Mouse (Mus musculus) intestine, embryonic 16.5 days (tissue): ENCODE results near the gene Mcu. TPM values are rescaled to one million over a fixed set of nuclear protein-coding genes. Genes with fewer than 3 reads are reported as not detected.

ENCODE experiments used
- ATAC-seq: fragments of 200-750 bp; cut with Nextera tagmentation; 2 replicates; pipeline ENCODE4 v1.8.0; 2017; ENCODE audit warnings: moderate TSS enrichment, moderate library complexity
- H3K27ac ChIP-seq: fragments of 300-500 bp; sonication (generic); 2 replicates; pipeline ENCODE4 v1.5.1; 2014; ENCODE audit warnings: mild to moderate bottlenecking, low read length
- H3K27me3 ChIP-seq: fragments of 300-500 bp; sonication (generic); replicated peaks from 2 replicates; pipeline ENCODE4 v1.6.1; 2014; ENCODE audit warnings: low read length, control low read depth, mixed read lengths; ENCODE audit not compliant: control insufficient read depth, insufficient read depth
- H3K36me3 ChIP-seq: fragments of 300-500 bp; sonication (generic); 2 replicates; pipeline ENCODE4 v1.6.1; 2014; ENCODE audit warnings: low read length, control low read depth; ENCODE audit not compliant: control insufficient read depth, insufficient read depth
- H3K4me1 ChIP-seq: fragments of 300-500 bp; sonication (generic); 2 replicates; pipeline ENCODE4 v1.6.1; 2014; ENCODE audit warnings: low read length, control low read depth, mixed read lengths; ENCODE audit not compliant: control insufficient read depth, insufficient read depth
- H3K4me2 ChIP-seq: fragments of 300-500 bp; sonication (generic); 2 replicates; pipeline ENCODE4 v1.6.1; 2014; ENCODE audit warnings: low read depth, low read length, control low read depth
- H3K4me3 ChIP-seq: fragments of 300-500 bp; sonication (generic); 2 replicates; pipeline ENCODE4 v1.5.1; 2014; ENCODE audit warnings: mild to moderate bottlenecking, low read length
- H3K9ac ChIP-seq: fragments of 300-500 bp; sonication (generic); 2 replicates; pipeline ENCODE4 v1.6.1; 2014; ENCODE audit warnings: low read depth, low read length
- H3K9me3 ChIP-seq: fragments of 300-500 bp; sonication (generic); 2 replicates; pipeline ENCODE4 v1.6.1; 2016; ENCODE audit warnings: low read length, control low read depth; ENCODE audit not compliant: control insufficient read depth
- WGBS: fragments of 180-500 bp; shearing (Covaris S2); extraction: QIAGEN DNeasy Blood & Tissue Kit; methylation state at CpG from one replicate; pipeline ENCODE4 v1.1.7; 2014; 5-methylcytosine and 5-hydroxymethylcytosine counted together
- polyA plus RNA-seq: library from polyadenylated mRNA; unstranded; fragments of >200 nt; fragmentation: Nextera tagmentation; extraction: Ambion mirVana; gene quantifications from 2 replicates; pipeline ENCODE4 v1.2.1, GENCODE M21; 2015

Mcu gene
- polyA plus RNA-seq, 1 experiment from 2014 or later = 75.3 TPM

DNA sequence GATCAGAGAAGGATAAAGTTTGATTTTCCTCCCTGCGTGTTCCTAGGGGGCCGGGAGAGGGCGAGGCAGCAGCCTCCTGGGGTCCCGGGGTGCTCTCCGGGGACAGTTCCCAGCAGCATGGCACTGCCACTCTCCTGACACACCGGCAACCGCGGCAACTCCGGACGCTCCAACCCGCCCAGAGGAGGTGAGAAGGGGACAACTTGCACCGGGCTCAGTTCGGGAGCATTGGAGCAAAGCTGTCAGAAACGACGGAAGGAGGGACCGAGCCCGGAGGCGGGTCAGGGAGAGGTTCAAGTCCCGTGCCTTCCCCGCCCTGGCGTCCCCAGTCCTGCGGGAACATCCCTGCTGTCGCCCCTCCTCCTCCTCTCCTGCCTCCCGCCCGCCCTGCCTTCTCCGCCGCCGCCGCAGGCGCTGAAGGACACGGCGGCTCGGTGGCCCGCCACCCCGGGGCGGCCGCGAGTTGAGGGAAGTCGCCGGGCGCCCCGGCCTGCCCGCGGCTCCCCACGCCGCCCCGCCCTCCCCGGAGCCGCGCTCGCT lies 441 bp downstream of the Mcu start, which contains the start of gene Gm10322:
Gm10322 (plus strand) TSS at position 83 of the 540 bp plus-strand sequence.
- Histone ChIP-seq H3K27me3 (no peaks in the 10 kb centered on the region), H3K4me2 (peak within 1 kb of the TSS; percentile 82), H3K9me3 (no peaks in the 10 kb centered on the region), H3K4me1 (peaks cover 19% of the 10 kb centered on the region; the same call in 1 of the 2 replicates), H3K27ac (peak within 1 kb of the TSS; percentile 91), H3K36me3 (no peaks in the 10 kb centered on the region), H3K9ac (peak within 1 kb of the TSS; percentile 95), H3K4me3 (peak within 1 kb of the TSS; percentile 92)
- peak; percentile 83 for ATAC-seq
- 0% methylated on average over 49 of the region's 51 CpGs for WGBS

DNA sequence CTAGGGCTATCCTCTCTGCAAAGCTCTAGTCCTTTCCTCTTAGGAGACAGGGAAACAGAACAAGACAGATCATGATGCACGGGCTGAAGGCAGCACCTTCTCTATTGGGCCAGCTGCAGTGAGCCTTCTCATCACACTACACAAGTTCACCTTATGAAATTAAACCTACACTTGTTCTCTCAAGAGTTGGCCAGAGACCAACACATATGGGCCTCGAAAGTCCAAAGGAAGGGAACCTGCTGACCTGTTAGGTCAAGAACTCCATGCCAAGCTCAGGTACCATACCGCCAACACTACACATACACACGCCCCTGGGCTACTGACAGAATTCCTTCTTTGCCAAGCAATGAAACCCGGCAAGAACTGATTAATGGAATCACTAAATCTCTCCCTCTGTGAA lies 1.1 kb downstream of the Mcu start:
- no peaks in the 10 kb centered on the region for H3K9me3 ChIP-seq
- H3K27me3 ChIP-seq = no peaks in the 10 kb centered on the region
- WGBS = 27% methylated on average over 5 of the region's 5 CpGs
- peak overlapping the region; percentile 92 for H3K4me3 ChIP-seq
- H3K4me1 ChIP-seq = peaks cover 19% of the 10 kb centered on the region; the same call in 1 of the 2 replicates
- H3K9ac ChIP-seq = peak overlapping the region; percentile 95
- H3K36me3 ChIP-seq = no peaks in the 10 kb centered on the region
- peak overlapping the region; percentile 82 for H3K4me2 ChIP-seq
- H3K27ac ChIP-seq = peak overlapping the region; percentile 91; the same call in 1 of the 2 replicates
- ATAC-seq = no peak

DNA sequence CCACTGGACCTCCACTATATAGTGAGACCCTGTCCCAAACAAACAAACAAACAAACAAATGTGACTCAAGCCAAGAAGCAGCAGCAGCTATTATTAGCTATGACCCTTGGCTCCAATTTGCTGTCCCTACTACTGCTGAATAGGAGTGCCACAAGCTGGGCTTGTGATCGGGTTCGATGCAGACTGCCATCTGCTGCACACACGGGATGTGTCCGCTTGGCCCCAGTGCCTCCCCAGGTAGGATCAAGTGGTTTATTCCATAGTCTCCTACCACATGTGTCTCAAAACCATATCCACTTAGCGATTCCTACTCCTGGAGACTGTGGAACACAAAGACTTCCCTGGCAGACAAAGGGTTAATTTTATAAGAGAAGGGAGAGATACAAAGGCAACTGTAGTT lies 2.4 kb downstream of the Mcu start:
- no peaks in the 10 kb centered on the region for H3K9me3 ChIP-seq
- H3K4me3 ChIP-seq = no peak overlapping the region
- WGBS = 77% methylated on average over 5 of the region's 5 CpGs
- H3K27me3 ChIP-seq = no peaks in the 10 kb centered on the region
- ATAC-seq = no peak
- H3K9ac ChIP-seq = no peak overlapping the region
- peak overlapping the region; percentile 4; the same call in 1 of the 2 replicates for H3K4me2 ChIP-seq
- no peaks in the 10 kb centered on the region for H3K36me3 ChIP-seq
- peaks cover 19% of the 10 kb centered on the region; the same call in 1 of the 2 replicates for H3K4me1 ChIP-seq
- no peak overlapping the region for H3K27ac ChIP-seq

DNA sequence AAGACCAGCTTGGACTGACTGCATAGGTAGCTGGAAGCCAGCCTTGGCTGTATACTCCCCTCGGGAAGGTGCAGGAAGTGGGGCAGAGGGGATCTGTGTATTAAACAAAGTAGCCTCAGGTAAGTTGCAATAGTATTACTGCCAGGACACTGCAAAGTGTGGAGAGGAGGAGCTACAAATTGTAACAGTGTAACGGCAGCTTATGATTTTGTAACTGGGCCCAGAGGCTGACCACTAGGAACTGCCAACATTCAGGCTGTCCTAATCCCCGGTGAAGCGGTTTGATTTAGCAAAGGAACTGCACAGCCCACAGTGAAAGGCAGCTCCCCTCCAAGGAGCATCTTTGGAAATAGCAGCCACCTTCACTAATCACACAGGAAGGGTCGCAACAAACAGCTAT lies 3.2 kb downstream of the Mcu start:
- Histone ChIP-seq H3K9ac (no peak overlapping the region), H3K4me1 (peaks cover 19% of the 10 kb centered on the region; the same call in 1 of the 2 replicates), H3K27ac (no peak overlapping the region), H3K27me3 (no peaks in the 10 kb centered on the region), H3K4me3 (no peak overlapping the region), H3K9me3 (no peaks in the 10 kb centered on the region), H3K4me2 (no peak overlapping the region), H3K36me3 (no peaks in the 10 kb centered on the region)
- 67% methylated on average over 5 of the region's 5 CpGs for WGBS
- no peak for ATAC-seq

DNA sequence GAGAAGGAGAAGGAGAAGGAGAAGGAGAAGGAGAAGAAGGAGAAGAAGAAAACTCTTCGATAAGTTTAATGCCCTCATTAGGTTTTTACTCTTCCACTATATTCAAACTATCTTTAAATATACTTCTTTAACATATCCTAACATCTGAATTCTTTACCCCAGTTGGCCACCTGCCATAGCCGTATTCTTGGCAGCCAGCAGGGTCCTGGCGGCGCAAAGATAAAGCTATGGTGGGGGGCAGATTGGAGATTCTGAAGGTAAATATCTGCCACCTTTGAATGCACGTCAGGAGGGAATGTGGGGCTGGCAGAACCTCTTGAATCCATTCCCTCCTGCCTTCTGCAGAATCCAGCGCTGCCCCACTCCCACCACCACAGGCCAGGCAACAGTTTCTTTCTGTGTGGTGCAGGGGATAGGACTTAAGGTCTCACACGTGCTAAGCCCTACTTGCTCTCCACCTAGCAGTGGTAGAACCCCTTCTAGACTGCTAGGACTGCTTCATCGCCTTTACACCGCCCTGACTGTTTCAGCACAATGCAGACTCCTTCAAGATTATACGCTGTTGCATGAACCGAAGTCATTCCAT lies 11.5 kb downstream of the Mcu start:
- Histone ChIP-seq H3K27me3 (no peaks in the 10 kb centered on the region), H3K4me3 (no peak overlapping the region), H3K9me3 (no peaks in the 10 kb centered on the region), H3K36me3 (no peaks in the 10 kb centered on the region), H3K4me2 (no peak overlapping the region), H3K27ac (no peak overlapping the region), H3K4me1 (peaks cover 20% of the 10 kb centered on the region), H3K9ac (no peak overlapping the region)
- ATAC-seq = no peak
- 68% methylated on average over 11 of the region's 11 CpGs for WGBS

DNA sequence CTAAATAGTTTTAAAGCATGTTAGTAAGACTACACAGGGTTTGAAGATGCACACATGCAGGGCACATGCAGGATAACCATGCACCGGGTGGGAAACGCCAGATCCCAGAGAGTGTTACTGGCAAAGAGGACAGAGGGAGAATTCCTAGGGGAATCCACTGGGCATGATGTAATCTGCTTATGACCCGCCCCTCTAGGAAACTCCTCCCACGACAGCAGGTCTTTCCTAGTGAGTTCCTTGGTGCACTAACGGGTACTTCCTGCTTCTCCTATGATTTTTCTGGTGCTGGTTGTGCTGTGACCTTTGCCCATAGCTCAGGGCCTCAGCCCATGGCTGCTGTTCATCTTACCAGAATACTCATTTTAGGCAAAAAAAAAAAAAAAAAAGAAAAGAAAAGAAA lies 12.6 kb downstream of the Mcu start:
- Histone ChIP-seq H3K4me1 (peaks cover 21% of the 10 kb centered on the region), H3K9ac (no peak overlapping the region), H3K27ac (no peak overlapping the region), H3K27me3 (no peaks in the 10 kb centered on the region), H3K4me3 (no peak overlapping the region), H3K4me2 (no peak overlapping the region), H3K36me3 (no peaks in the 10 kb centered on the region), H3K9me3 (no peaks in the 10 kb centered on the region)
- 49% methylated on average over 5 of the region's 5 CpGs for WGBS
- peak; percentile 84 for ATAC-seq

DNA sequence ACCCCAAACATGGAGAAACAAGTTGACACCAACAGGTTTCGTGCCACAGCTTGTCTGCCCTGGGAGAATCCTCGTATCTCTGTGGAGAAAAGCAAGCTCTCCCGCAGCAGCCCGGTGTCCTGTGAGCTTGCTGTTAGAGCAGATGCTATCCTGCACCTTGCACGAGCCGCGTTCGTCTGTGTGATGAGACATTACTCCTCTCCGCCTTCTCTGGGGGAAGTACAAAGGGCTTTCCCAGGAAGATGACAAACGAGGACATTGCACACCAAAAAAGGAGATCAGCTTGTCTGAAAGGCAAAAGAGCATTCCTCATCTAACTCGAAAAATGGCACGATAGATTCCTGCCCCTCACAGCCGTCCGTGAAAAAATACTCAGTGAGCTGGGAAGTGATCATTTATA lies 13.6 kb downstream of the Mcu start:
- Histone ChIP-seq H3K36me3 (no peaks in the 10 kb centered on the region), H3K27me3 (no peaks in the 10 kb centered on the region), H3K4me1 (peaks cover 21% of the 10 kb centered on the region), H3K9ac (no peak overlapping the region), H3K4me3 (no peak overlapping the region), H3K4me2 (no peak overlapping the region), H3K27ac (no peak overlapping the region), H3K9me3 (no peaks in the 10 kb centered on the region)
- 53% methylated on average over 14 of the region's 14 CpGs for WGBS
- no peak for ATAC-seq

DNA sequence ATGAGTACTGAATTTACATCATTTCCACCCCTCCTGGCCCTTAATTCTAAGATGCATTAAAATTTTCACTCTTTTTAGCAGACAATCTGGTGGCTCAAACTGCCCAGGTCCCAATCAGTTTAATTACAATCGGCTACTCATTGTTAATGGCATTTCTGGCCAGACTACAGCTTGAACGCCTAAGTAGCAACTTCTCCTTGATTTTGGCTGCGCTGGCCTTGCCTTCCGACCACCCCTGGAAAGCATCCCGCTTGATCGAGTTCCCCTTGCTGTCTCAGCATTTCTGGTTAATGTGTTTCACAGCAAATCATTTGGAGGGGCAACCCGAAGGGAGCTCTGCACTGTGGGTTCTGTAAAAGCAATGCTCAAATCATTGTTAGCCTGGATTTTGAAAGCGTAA lies 14.4 kb downstream of the Mcu start:
- 65% methylated on average over 8 of the region's 8 CpGs for WGBS
- no peak overlapping the region for H3K27ac ChIP-seq
- H3K4me3 ChIP-seq = no peak overlapping the region
- peak overlapping the region; percentile 33; the same call in 1 of the 2 replicates for H3K9ac ChIP-seq
- no peaks in the 10 kb centered on the region for H3K9me3 ChIP-seq
- H3K4me1 ChIP-seq = peaks cover 21% of the 10 kb centered on the region
- ATAC-seq = no peak
- no peaks in the 10 kb centered on the region for H3K27me3 ChIP-seq
- no peaks in the 10 kb centered on the region for H3K36me3 ChIP-seq
- no peak overlapping the region for H3K4me2 ChIP-seq

DNA sequence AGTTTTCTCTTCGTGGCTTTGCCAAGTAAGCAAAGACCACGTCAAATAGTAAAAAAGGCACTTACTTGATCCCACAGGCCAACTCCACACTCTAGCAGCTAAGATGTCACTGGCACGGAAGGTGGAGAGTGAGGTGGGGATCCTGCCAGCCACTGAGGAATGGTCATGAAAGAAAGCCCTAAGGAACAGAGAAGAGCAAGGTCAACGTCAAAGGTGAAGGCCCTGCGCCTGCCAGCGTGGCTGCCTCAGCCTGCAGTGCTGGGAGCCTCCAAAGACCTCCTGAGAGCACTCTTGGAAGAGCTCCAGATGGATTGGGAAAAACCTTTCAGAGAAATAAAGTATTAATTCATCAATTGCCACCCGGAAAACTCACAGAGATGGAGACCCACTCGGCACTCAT lies 16.0 kb downstream of the Mcu start:
- H3K9me3 ChIP-seq = no peaks in the 10 kb centered on the region
- H3K4me3 ChIP-seq = no peak overlapping the region
- peaks cover 21% of the 10 kb centered on the region for H3K4me1 ChIP-seq
- no peaks in the 10 kb centered on the region for H3K27me3 ChIP-seq
- H3K36me3 ChIP-seq = no peaks in the 10 kb centered on the region
- ATAC-seq = no peak
- WGBS = 72% methylated on average over 8 of the region's 8 CpGs
- H3K9ac ChIP-seq = no peak overlapping the region
- H3K4me2 ChIP-seq = no peak overlapping the region
- peak overlapping the region; percentile 31; the same call in 1 of the 2 replicates for H3K27ac ChIP-seq
